Mouse (Mus musculus): Measurements from ENCODE around the gene Phactr1.
"Not testable (repeated sequence)": the region's sequence is repeated elsewhere in the genome, so short reads cannot be mapped to it uniquely, and the experiment has no call there.

Phactr1 gene

DNA sequence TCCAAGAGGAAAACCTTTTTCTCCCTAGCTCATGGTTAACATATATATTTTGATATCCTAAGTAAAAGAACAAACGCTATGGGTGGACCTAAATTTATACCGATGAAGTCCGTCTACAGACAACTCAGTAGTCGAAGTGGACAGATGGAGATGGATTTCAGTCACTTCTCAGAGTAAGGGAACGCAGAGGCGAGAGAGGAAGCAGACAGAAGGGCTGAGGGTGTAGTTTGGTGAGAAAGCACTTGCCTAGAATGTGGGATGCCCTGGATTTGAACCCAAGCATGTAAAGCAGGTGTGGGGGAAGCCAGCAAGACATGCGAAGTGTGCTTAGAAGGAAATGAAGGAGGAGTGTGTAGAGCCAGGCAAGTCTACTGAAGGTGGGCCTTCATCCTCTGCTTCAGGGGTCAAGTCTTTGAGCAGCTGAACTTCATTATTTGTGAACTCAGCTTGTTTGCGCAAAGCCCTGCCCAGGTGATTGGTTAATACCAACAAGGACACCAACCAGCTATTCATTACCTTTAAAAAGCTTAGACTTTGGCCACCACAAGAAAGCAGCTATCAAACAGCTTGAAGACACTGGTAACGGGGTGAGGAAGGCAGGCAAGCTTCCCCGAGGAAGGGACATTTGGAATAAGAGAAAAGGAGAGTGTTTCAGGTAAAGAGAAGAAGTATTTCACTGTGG, 241.5 kb downstream of the Phactr1 start:
- peak; percentile 71 for ATAC-seq (ENCODE audit: low TSS enrichment)

DNA sequence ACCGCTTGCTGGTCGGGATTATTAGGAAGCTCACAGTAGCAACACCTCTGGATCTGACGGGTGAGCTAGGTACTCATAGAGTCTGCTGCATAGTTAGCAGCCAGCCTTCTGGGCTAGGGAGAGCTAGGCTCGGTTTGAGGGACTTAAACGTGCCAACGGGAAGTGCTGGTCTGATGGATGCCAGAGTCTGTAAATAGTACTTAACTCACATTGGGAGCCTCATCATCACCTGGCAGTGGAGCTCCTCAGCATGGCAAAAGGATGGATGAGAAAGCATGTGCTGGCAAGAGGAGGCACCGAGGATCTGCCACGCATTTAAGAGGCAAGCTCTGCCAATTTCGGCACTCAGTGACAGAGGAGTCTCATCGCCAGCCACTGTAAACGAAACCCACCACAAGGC, 247.4 kb downstream of the Phactr1 start:
- ATAC-seq (ENCODE audit: low TSS enrichment): peak; percentile 41

DNA sequence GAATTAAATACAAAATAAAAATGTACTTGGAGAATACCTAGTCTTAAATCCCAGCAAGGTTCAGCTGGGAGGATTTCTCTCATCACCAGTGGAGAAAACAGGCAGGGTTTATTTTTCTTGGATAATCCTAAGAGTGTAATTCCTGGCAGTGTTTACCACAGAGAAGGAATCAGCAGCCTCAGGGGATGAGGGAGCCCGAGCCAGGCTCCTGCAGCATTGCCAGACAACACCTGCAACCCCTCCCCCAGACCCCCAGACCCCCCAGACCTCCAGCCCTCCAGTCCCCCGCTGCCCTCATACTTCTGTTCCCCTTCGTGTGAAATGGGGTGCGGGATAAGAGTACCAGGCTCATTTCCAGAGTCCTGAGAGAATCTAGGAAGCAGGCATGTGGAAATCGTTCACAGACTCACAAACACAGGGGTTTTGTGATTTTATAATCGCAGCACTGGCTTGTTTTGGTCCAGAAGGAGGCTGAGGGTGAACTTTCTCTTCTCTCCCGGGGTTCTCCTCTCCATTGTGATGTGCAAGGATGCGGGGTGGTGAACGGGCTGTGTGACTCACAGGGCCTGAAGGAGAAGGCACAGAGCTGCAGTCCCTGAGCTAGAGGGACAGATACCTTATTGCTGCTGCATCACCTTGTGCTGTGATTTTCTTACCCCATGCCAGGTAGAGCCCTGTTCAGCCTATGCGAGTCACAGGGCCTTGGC, 249.3 kb downstream of the Phactr1 start:
- no peak for ATAC-seq (ENCODE audit: low TSS enrichment)

DNA sequence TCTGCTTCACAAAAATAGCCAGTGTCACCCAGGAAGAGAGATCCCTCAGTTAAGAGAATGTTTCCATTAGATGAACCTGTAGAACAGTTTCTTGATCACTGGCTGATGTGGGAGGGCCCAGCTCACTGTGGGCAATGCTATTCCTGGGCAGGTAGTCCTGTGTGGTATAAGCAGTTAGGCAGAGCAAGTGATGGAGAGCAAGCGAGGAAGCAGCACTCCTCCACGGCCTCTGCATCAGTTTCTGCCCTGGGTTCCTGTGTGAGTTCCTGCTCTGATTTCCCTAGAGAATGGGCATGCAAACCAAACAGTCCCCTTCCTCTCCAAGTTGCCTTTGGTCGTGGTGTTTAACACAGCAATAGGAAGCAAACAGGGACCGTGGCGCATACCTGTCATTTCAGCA, 251.6 kb downstream of the Phactr1 start:
- ATAC-seq (ENCODE audit: low TSS enrichment): no peak

DNA sequence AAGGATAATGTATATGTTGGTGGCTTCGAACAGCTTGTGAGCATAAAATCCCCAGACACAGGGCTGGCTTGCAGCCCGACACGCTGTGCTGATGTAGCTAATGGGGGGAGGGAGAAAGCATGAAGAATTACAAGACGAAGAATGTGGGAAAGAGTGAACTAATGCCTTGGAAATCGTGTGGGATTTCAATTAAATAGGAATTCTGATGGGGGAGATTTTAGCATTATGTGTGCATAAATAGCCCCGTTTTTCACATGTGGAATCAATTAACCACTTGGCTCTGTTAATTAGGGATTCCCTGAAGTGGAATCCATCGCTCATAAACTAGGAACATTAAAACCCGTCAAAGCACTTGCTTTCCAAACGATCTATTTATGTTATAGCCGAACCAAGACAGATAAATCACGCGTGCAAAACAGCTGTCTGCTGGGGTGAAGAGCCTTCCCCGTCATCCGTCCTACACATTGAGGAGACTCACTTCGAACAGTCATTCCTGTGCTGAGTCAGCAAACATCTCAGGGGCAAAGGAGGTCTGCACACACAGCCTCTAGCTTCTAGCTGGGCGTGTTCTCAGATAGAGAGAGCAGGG, 254.2 kb downstream of the Phactr1 start:
- ATAC-seq (ENCODE audit: low TSS enrichment): no peak

DNA sequence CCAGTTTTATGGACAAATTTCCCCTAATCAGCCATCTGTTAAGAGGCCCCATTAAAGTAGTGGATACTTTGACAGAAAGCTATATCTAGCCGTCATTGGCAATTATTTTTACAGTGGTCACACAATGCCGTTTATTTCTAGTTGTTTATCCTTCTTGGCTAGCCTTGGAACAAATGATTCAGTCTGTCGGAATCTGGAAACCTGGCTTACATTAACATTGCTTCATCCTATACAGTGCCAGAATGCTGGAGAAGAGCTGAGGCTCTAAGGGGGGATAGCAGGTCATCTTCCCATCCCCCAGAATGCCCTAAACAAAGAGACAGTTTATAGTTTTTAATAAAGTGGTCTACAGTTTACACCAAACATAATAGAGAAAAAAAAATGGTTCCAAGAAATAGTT, 257.4 kb downstream of the Phactr1 start:
- no peak for ATAC-seq (ENCODE audit: low TSS enrichment)

DNA sequence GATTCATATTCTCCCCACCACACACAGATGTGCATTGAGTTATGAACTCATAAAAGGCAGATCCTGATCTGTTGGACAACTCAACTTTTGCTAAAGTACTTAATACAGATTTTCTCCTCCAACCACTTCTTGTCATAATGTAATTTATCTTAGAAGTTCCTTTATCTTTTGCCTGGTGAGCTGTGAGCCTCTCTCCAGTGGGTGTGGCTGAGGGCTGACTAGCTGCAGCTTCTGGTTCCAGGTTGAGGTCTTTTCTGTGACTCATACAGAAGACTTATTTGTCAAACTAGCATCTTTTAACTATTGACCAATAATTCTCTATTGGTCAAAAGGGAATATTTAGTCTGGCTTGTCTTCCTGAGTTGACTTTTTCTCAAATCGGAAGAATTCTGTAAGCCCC, 257.9 kb downstream of the Phactr1 start:
- no peak for ATAC-seq (ENCODE audit: low TSS enrichment)

DNA sequence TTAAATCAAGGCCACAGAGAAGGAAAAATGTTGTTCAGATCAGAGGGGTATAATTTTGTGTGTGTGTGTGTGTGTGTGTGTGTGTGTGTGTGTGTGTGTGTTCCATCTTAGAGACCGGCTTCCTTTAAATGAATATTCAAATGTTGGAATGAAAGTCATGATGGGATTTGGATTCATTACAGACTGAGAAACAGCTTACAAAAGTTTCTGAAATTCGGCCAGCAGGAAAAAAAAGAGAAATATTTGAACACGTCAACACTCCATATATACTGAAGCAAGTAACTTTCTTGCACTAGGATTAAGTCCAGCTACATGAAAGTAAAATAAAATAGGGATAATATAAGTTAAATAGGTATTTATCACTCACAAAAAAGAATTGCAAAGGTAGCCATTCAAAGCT, 259.8 kb downstream of the Phactr1 start:
- ATAC-seq (ENCODE audit: low TSS enrichment): no peak

DNA sequence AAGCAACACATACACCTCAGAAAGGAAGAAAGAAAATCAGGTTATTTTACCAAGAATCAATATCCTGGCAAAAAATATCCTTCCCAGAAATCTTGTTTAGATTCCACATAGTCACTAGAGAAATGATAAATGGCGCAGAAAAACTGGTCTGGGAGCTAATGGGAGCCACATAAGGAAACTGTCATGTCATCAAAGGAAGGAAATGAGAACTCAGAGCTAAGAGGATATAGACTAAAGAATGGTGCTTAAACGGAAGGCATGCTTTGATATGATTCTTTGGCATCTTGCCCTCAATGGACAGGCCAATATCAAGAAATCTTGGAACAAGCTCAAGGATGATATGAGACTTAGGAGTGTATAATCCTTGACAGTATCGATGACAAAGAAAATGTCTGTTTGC, 263.7 kb downstream of the Phactr1 start:
- no peak for ATAC-seq (ENCODE audit: low TSS enrichment)

DNA sequence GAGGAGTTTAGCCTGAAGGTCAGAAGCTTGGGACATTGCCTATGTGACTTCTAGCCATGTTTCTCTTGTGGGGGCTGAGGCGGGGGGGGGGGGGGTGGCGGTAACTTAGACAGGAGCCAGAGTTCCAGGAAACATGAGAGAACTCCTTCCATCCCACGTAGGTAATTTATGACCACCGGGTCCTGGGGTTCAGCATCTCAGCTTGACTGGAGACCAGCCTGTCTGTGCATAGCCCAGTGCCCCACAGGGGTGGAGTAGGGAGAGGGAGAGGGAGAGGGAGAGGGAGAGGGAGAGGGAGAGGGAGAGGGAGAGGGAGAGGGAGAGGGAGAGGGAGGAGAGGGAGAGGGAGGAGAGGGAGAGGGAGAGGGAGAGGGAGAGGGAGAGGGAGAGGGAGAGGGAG, 264.8 kb downstream of the Phactr1 start:
- not testable (repeated sequence) for ATAC-seq (ENCODE audit: low TSS enrichment)

DNA sequence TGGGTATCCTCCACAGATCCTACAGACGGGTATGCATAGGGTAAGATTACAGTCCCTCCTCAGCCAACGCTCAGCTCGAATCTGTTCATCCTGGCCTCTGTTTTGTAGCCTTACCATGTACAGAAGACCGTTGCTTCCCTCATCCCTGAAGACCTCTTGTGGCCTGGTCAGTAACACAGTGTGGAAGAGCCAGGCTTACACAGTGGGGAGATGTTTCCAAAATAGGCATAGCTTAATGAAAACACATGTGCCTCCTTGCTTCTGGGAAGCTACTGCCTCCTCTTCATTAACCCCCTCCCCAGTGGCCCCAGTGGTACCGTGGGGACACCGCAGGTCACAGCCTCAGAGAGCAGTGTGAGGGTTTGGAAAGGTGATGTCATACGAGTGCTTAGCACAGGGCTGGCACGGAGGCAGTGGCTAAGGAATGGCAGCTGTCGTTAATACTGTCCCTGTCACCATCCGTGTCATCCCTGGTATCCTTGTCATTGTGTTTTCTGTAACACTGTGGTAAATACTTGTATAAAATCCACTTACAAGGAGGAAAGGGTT, 268.4 kb downstream of the Phactr1 start:
- no peak for ATAC-seq (ENCODE audit: low TSS enrichment)

DNA sequence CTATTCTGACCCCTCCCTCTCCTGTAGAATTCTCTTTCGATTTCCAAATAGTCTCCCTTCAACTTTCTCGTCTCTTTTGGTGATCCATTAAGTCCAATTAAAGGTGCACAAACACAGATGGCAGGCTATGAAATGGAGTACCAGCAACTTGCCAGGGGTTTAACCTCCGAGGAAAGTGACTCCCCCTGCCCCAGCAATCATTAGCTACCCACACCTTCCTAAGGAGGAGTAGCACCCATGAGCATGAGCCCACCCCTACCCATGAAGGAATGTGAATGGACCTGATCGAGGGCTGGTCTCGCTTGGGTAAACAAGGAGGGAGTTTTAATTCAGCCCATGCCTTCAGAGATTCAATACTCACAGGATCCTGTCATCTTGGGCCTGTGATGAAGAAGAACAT, 268.9 kb downstream of the Phactr1 start:
- no peak for ATAC-seq (ENCODE audit: low TSS enrichment)

DNA sequence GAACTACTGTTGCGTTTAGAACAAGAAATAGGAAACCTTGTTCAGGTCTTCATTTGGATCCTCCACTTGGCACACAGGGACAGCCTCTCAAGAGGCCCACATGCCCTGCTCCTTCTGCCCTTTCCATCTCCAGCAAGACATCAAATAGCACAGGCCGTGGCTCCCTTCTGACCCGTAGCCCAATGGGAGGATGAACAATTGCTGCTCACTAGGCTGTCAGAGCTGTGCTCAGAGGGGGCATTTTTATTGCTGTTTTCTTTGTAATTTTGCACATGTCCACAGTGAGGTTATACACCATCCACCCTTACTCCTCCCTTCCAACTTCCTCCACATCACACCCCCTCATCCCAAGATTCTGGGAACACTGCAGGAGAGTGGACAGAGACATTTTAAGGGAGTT, 269.6 kb downstream of the Phactr1 start:
- ATAC-seq (ENCODE audit: low TSS enrichment): no peak

DNA sequence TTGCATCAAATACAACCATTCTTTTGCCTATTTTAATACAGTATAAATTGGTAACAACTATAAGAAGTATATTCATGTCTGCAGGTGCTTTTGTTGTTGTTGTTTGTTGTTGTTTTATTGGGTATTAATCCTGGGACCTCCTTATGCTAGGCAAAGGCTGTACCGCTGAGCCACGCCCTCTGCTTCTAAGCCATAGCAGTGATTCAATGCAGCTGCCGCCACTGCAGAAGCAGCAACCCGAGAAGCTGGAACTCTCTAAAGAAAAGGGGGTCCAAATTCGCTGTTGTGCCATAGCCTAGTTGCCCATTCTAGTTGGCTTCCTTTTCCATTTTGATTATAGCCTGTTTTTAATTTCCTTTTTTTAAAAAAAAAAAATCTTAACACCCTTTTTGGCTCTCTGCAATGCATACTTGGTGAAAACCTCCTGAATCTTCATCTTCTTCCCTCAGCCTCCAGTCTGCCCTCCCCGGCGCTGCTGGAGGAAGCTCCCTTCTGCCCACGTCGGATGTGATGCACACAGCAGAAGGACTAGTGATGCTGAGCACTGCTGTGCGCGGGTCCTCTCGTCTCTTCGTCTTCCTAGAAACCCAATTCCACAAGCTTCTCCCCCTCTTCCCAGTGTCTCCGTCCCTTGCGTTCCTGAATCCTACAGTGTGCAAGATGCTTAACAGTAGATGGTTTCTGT, 271.8 kb downstream of the Phactr1 start:
- peak; percentile 83 for ATAC-seq (ENCODE audit: low TSS enrichment)

DNA sequence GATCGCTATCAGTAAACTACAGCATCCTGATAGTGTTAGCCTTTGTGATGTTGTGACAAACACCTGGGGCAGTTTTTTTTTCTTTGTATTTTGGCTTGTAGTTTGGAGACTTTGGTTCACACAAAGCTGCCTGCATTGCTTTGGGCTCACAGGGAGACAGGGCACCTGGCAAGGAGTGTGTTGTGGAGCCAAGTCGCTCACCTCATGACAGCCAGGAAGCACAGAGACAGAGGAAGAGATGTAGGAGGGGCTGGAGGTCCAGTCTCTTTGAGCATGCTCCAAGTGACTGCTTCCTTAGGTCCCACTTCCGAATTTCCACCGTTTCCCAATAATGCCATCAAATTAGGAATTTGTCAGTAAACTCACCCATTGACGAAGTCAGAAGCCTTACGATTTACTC, 272.6 kb downstream of the Phactr1 start:
- no peak for ATAC-seq (ENCODE audit: low TSS enrichment)

DNA sequence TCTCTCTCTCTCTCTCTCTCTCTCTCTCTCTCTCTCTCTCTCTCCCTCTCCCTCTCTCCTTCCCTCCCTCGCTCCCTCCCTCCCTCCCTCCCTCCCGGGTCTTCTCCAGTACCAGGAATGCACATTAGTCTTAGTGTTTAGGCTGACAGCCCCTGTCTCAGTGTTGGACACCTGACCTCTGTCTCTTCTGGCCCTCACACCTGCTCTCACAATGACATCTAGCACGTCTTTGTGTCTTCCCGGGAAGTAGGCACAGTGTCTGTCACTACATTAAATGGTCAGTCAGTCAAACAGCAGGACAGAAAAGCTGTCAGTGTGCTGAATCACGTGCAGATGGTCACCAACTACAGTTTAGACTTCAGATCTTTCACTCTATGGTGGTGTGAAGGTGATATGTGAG, 273.7 kb downstream of the Phactr1 start:
- ATAC-seq (ENCODE audit: low TSS enrichment): no peak

DNA sequence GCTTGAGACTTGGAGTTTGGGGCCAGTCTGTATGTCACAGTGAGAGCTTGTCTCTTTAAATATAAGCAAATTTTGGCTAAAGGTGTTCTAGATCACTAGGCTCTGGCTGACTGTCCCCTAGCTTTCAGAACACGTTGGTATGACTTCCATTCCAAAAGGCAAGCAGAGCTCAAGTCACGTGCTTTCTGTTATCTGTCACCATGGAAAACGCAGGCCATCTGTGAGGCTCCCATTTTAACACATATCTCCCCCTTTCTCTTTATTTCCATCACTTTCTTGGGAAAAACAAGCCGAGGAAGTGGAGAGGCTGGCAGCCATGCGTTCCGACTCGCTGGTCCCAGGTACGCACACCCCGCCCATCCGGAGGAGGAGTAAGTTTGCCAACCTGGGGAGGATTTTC, 275.9 kb downstream of the Phactr1 start:
- ATAC-seq (ENCODE audit: low TSS enrichment): no peak

DNA sequence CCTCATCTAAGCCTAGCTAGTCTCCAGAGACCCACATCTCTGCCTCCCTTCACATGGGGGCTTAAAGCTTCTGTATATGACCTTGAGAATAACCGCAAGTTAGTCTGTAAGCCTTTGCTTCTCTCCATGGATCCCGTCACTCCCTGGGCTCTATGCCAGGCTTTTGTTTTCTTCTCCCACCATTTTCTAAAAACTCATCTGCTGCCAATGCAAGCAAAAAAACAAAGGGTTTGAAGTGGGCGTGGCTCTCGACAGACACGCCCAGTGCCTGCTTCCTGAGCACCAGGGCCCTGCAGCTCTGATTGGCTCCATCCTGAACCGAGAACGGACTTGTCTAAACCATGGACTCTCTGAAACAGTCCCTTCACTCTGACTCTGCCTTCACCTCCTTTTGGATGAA, 277.4 kb downstream of the Phactr1 start:
- ATAC-seq (ENCODE audit: low TSS enrichment): no peak

DNA sequence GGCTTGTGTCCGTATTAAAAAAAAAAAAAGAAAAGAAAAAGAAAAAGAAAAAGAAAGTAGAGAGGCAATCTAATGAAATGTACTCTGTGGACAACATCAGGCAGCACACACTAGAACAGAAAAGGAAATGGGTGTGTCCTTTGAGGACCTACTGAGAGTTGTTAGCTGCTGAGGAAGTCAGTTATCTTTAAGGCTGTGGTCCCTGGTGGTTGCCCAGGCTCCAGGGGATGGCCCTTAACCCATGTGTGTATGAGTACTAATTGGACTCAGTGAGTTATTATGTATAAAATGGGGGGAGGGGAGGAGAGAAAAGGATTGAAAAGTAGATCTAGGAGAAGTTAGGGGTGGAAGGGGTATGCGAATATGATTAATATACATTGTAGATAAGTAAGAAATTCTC, 278.4 kb downstream of the Phactr1 start:
- no peak for ATAC-seq (ENCODE audit: low TSS enrichment)

DNA sequence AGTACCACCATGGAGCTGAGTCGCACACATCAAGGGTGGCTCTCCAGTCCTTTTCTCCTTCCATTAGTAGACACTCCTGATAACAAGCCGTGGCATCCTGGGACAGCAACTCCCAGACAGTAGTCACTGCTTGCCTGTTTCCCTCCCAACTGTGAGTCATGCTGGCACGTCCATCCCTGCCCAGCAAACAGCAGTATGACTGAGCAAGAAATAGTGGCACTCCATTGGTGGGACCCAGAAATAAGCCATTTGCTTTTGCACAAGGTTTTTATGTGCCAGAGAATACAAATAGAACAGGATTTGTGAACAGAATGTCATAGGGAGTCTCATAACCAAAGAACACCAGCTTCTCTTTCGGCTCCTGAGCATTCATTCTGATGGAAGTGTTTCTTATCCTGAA, 281.1 kb downstream of the Phactr1 start:
- ATAC-seq (ENCODE audit: low TSS enrichment): peak; percentile 81

DNA sequence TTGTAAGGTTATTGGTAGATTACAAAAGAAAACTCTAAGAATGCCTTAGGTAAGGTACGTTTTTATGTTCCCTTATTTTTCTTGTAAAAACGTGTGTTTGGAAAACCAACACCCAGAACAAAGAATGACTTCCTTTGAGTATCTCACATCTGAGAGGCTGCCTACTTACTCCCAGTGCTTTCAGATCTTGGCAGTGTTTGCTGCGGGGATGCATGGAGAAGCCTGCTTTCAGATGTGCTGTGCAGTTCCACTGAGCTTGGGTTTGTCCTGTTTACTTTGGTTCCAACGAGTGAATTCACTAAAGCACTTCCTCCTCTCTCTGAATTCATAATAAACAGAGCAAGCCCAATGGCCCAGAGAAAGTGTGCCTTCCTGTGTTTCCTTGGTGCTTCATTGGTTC, 288.1 kb downstream of the Phactr1 start:
- peak; percentile 84 for ATAC-seq (ENCODE audit: low TSS enrichment)

DNA sequence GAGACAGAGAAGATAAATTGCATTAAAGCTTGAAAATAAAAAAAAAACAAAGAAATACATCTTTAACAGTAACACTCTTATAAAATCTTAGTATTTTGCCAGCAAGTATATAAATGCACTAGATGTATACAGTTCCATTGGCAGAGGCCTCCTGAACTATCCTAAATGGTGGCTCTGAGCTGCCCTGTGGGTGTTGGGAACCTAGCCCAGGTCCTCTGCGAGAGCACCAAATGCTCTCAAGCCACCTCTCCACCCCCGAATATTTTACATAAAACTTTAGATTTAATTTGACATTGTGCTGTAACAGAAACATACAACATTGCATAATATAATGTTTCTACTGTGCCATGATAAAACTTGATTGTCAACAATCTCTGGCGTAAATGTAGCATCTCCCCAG, 293.1 kb downstream of the Phactr1 start:
- no peak for ATAC-seq (ENCODE audit: low TSS enrichment)

DNA sequence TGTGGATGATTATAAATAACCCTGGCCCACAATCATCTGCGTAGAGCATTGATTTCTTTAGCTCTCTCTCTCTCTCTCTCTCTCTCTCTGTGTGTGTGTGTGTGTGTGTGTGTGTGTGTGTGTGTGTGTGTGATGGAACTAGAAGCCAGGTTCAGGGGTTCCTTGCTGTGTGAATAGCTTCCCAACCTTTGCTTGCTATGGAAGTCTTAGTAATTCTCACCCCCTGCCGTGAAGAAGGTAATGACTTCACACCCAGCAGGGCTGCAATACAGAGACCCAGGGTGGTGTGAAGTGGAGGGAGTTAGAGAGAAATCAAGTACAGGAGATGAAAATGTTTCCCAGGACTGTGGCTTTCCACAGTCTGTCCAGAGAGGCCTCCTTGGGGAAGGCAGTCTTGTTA, 293.5 kb downstream of the Phactr1 start:
- no peak for ATAC-seq (ENCODE audit: low TSS enrichment)

All from frontal cortex, adult (tissue).